Mouse (Mus musculus) splenic B cell, adult 2 months (primary cell): Measurements from ENCODE around the gene Rftn2.
"Not testable (repeated sequence)": the region's sequence is repeated elsewhere in the genome, so short reads cannot be mapped to it uniquely, and the experiment has no call there.

ENCODE experiments used
- DNase-seq: peaks from one replicate; pipeline ENCODE4 v3.0.0-alpha.2; 2011; ENCODE audit warnings: low read depth, low spot score
- H3K27me3 ChIP-seq: 2 replicates; pipeline ENCODE4 v1.6.1; 2012; ENCODE audit warnings: mild to moderate bottlenecking, low read length, moderate library complexity, mixed read lengths; ENCODE audit not compliant: control insufficient read depth, poor library complexity, insufficient read depth, severe bottlenecking
- H3K36me3 ChIP-seq: 2 replicates; pipeline ENCODE4 v1.6.1; 2012; ENCODE audit warnings: mild to moderate bottlenecking, low read length, moderate library complexity, mixed read lengths; ENCODE audit not compliant: control insufficient read depth, poor library complexity, insufficient read depth, severe bottlenecking

Rftn2 gene

GRCm38 (mm10) chr1:55132308-55132707, 94.3 kb downstream of the Rftn2 start:
- DNase-seq = no peak
- no peaks in the 10 kb centered on the region for H3K27me3 ChIP-seq
- H3K36me3 ChIP-seq = 0 out of 2 replicates have a peak, but pooled peaks cover 2% of the 10 kb centered on the region

- peak; percentile 71 for DNase-seq
- H3K36me3 ChIP-seq = 0 out of 2 replicates have a peak, but pooled peaks cover 2% of the 10 kb centered on the region
Measured at GRCm38 (mm10) chr1:55131424-55132014, 95.1 kb downstream of the Rftn2 start.

GRCm38 (mm10) chr1:55130943-55131401, 95.6 kb downstream of the Rftn2 start, which contains the start of gene Mob4:
Gene Mob4, plus strand, starts transcription at chr1:55131231.
- 0 out of 2 replicates have a peak, but pooled peaks cover 2% of the 10 kb centered on the region for H3K36me3 ChIP-seq
- peak; percentile 96 for DNase-seq
- H3K27me3 ChIP-seq = no peaks in the 10 kb centered on the region

More at GRCm38 (mm10) chr1:55131424-55132014, 95.1 kb downstream of the Rftn2 start:
- no peaks in the 10 kb centered on the region for H3K27me3 ChIP-seq

- no peaks in the 10 kb centered on the region for H3K27me3 ChIP-seq
- DNase-seq = no peak
- H3K36me3 ChIP-seq = 0 out of 2 replicates have a peak, but pooled peaks cover 2% of the 10 kb centered on the region
Measured at GRCm38 (mm10) chr1:55130190-55130916, 96.2 kb downstream of the Rftn2 start.

- H3K36me3 ChIP-seq = 0 out of 2 replicates have a peak, but pooled peaks cover 2% of the 10 kb centered on the region
- no peaks in the 10 kb centered on the region for H3K27me3 ChIP-seq
- peak; percentile 16 for DNase-seq
Measured at GRCm38 (mm10) chr1:55129716-55130115, 96.9 kb downstream of the Rftn2 start.

GRCm38 (mm10) chr1:55124136-55124535, 102.4 kb downstream of the Rftn2 start:
- not testable (repeated sequence) for DNase-seq, H3K36me3 ChIP-seq, H3K27me3 ChIP-seq

- no peaks in the 10 kb centered on the region for H3K27me3 ChIP-seq
- H3K36me3 ChIP-seq = no peaks in the 10 kb centered on the region
- DNase-seq = no peak
Measured at GRCm38 (mm10) chr1:55123561-55123960, 103.0 kb downstream of the Rftn2 start.

GRCm38 (mm10) chr1:55123046-55123445, 103.5 kb downstream of the Rftn2 start:
- Histone ChIP-seq H3K36me3 (no peaks in the 10 kb centered on the region), H3K27me3 (no peaks in the 10 kb centered on the region)
- no peak for DNase-seq
